Mouse (Mus musculus): Measurements from ENCODE around the gene Gm14124. TPM values are rescaled to one million over a fixed set of nuclear protein-coding genes. Genes with fewer than 3 reads are reported as not detected.
"Not testable (repeated sequence)": the region's sequence is repeated elsewhere in the genome, so short reads cannot be mapped to it uniquely, and the experiment has no call there.

Gm14124 gene
- polyA plus RNA-seq (2011; ENCODE audit: insufficient read depth, insufficient read length, low replicate concordance, missing spikeins): 0.67 TPM in 1 of 2 replicates, not detected in the other

- WGBS: 70% methylated on average over 4 of the region's 4 CpGs
- H3K4me1 ChIP-seq (ENCODE audit: control insufficient read depth, insufficient read depth, low read length); H3K27ac ChIP-seq (ENCODE audit: control insufficient read depth, insufficient read depth, low read depth, low read length, poor library complexity); H3K4me3 ChIP-seq (replicated peaks; ENCODE audit: control insufficient read depth, low read depth, low read length): not testable (repeated sequence)
Measured at GRCm38 (mm10) chr2:150257291-150257690, at the start of gene Gm14124. Gene Gm14124 (plus strand): TSS chr2:150257517.

DNA sequence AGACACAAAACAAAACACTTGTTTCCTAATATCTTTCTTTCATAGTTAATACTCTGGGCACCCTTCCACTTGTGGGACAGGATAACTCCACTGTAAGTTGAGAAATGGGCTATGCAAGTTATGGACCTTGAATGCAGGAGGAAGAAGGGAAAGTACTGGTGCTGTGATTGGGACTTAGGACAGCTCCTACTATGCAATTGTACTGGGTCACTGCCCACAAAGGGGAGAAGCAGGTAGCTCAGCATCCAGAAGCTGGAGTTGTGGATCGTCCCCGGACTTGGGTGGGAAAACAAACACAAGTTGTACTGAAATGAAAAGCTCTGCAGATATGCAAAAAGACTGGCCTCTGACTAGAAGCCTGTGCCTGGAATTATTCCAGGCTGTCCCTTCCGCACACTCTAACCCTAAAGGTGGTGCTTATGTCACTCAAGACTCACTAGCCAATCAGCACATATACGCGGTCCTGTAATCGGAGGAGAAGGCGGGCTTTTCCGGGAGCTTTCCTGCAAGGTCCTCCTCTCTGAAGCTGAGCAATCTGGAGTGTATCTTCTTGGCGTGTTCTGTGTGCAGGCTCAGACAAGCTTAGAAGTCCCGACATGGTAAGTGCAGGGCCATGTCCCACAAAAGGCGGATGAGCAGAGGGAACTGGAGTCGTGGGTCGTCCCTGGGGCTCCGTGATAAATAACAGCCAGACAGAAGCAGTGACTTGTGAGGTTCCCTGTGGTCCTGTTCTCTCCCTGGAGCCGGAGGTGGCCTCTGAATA, 39.5 kb upstream of the Gm14124 start, which contains the start of gene Zfp937:
Gene Zfp937, plus strand, starts transcription at position 474 of the 763 bp plus-strand sequence.
- H3K4me3 ChIP-seq (replicated peaks; ENCODE audit: control insufficient read depth, low read depth, low read length); H3K27ac ChIP-seq (ENCODE audit: control insufficient read depth, insufficient read depth, low read depth, low read length, poor library complexity); H3K4me1 ChIP-seq (ENCODE audit: control insufficient read depth, insufficient read depth, low read length): not testable (repeated sequence)
- WGBS: 4% methylated on average over 15 of the region's 15 CpGs

DNA sequence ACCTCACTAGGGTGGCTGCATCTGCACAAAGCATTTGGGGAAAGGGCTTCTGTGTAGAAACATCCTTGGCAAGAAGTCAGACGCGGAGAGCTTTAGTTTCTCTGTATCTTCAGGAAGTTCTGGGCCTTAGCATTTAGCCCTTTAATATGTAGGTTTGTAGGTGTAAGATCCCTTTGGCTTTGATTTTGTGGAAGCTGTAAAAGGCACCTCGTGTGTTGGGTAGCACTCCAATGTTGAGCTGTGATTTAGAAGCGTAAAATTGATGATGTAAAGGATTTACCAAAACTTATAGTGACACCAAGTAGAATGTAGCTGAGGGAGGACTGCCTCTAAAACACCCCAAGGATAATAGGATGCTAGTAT, 39.0 kb upstream of the Gm14124 start:
- not testable (repeated sequence) for H3K27ac ChIP-seq (ENCODE audit: control insufficient read depth, insufficient read depth, low read depth, low read length, poor library complexity); H3K4me1 ChIP-seq (ENCODE audit: control insufficient read depth, insufficient read depth, low read length); H3K4me3 ChIP-seq (replicated peaks; ENCODE audit: control insufficient read depth, low read depth, low read length)
- WGBS: 23% methylated on average over 4 of the region's 4 CpGs

GRCm38 (mm10) chr2:150223263-150223662, 34.1 kb upstream of the Gm14124 start:
- not testable (repeated sequence) for H3K4me3 ChIP-seq (replicated peaks; ENCODE audit: control insufficient read depth, low read depth, low read length); H3K27ac ChIP-seq (ENCODE audit: control insufficient read depth, insufficient read depth, low read depth, low read length, poor library complexity); H3K4me1 ChIP-seq (ENCODE audit: control insufficient read depth, insufficient read depth, low read length)

DNA sequence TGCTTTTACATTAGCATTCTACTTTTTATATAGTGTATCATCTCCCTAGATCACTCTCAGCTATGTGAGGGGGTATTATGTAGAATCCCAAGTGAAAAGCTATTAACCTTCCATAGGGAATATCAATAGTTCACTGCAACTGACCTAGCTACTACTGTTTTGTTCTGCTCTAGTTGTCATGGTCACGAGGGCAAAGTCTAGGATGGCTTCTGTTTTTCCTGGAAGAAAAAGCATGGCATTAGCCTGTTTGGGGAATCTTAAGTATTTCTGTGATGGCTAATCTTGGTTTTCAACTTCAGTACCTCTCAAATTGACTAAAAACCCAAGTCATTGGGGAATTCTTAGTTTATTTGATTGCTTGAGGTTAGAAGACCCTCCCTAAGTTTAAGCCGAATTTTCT, 14.1 kb upstream of the Gm14124 start:
- no peak overlapping the region for H3K27ac ChIP-seq (ENCODE audit: control insufficient read depth, insufficient read depth, low read depth, low read length, poor library complexity)
- H3K4me3 ChIP-seq (replicated peaks; ENCODE audit: control insufficient read depth, low read depth, low read length): no peak overlapping the region
- H3K4me1 ChIP-seq (ENCODE audit: control insufficient read depth, insufficient read depth, low read length): no peaks in the 10 kb centered on the region
- 78% methylated on average over 2 of the region's 2 CpGs for WGBS
- TF ChIP-seq CTCF (IDR thresholded peaks at IDR 0.05; ENCODE audit: control insufficient read depth, insufficient read depth, low read length) (no peak), POLR2A (IDR thresholded peaks at IDR 0.05; ENCODE audit: borderline replicate concordance, control insufficient read depth, low read depth, low read length) (no peak)

DNA sequence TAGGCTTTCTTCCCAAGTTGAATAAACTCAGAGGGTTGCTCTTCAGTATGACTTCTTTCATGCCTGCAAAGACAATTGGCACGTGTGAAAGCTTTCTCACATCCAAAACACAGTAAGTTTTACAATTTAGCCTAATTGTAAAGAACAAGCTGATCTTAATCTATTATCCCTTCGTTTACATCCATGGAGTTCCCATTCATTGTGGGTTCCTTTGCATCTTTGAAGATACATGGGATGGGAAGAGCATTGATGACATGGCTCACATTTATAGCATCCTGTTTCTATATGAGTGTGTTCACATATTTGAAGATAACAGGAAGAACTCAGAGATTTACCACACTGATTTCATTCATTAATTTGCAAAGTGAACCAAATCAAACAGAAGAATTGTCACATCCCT, 1.8 kb upstream of the Gm14124 start, which contains the start of gene Gm21994:
Gene Gm21994, minus strand, starts transcription at position 101 of the 400 bp plus-strand sequence.
- 51% methylated on average over 2 of the region's 2 CpGs for WGBS
- not testable (repeated sequence) for H3K4me1 ChIP-seq (ENCODE audit: control insufficient read depth, insufficient read depth, low read length)

DNA sequence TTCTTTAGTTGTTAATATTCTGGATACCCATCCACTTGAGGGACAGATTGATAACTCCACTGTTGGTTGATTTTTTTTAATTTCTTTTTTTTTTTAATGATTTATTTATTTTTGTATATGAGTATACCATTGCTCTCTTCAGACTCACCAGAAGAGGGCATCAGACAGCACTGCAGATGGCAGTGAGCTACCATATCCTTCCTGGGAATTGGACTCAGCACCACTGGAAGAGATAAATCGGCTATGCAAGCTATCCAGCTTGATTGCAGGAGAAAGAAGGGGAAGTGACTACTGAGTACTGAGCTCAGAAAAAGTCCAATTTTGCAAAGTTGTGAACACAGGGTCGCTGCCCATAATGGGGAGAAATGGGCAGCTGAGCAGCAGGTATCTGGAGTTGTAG, 456 bp upstream of the Gm14124 start:
- H3K4me3 ChIP-seq (replicated peaks; ENCODE audit: control insufficient read depth, low read depth, low read length); H3K27ac ChIP-seq (ENCODE audit: control insufficient read depth, insufficient read depth, low read depth, low read length, poor library complexity); H3K4me1 ChIP-seq (ENCODE audit: control insufficient read depth, insufficient read depth, low read length): not testable (repeated sequence)
- 64% methylated on average over 2 of the region's 2 CpGs for WGBS

More for the DNA sequence above, 1.8 kb upstream of the Gm14124 start, which contains the start of gene Gm21994:
- not testable (repeated sequence) for H3K4me3 ChIP-seq (replicated peaks; ENCODE audit: control insufficient read depth, low read depth, low read length); H3K27ac ChIP-seq (ENCODE audit: control insufficient read depth, insufficient read depth, low read depth, low read length, poor library complexity)

DNA sequence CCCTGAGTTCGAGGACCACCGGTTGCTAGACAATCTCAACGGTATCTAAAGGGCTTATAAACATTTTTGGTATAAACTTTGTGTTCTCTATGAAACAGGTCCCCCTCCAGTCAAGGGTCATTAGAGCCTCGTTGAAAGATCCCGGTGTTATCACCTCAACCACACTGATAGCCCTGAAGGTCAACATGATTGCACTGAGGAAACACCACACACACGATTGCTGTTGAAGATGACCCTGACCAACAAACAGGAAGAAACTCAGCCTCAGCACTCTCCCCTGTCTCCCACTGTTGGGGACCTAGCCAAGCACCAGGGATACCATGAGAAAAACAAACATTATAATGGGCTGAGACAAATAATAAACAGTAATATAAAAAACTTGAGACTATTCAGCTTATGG, 36.4 kb downstream of the Gm14124 start:
- 68% methylated on average over 6 of the region's 6 CpGs for WGBS

DNA sequence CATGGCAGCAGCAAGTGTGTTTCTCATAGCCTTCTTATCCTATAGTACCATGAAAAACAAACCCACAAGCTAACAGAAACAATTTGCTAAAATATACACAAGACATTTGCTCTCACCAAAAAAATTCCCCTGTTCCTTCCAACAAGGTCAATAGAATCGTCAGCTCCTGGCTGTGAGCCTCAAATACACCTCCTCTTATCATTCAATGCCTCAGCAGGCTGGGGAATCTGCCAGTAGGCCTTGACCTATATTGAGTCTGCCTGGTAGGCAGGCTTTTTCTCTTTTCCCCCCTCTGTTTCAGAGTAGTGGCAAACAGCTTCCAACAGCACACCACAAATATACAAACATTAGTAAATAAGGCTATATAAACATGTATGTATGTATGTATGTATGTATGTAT, 41.8 kb downstream of the Gm14124 start:
- WGBS: 47% methylated on average over 1 of the region's 1 CpGs
- TF ChIP-seq POLR2A (IDR thresholded peaks at IDR 0.05; ENCODE audit: borderline replicate concordance, control insufficient read depth, low read depth, low read length) (no peak), CTCF (IDR thresholded peaks at IDR 0.05; ENCODE audit: control insufficient read depth, insufficient read depth, low read length) (no peak)
- Histone ChIP-seq H3K4me3 (replicated peaks; ENCODE audit: control insufficient read depth, low read depth, low read length) (no peak overlapping the region), H3K27ac (ENCODE audit: control insufficient read depth, insufficient read depth, low read depth, low read length, poor library complexity) (no peak overlapping the region), H3K4me1 (ENCODE audit: control insufficient read depth, insufficient read depth, low read length) (no peaks in the 10 kb centered on the region)

More for the DNA sequence above, 36.4 kb downstream of the Gm14124 start:
- TF ChIP-seq POLR2A (IDR thresholded peaks at IDR 0.05; ENCODE audit: borderline replicate concordance, control insufficient read depth, low read depth, low read length) (no peak), CTCF (IDR thresholded peaks at IDR 0.05; ENCODE audit: control insufficient read depth, insufficient read depth, low read length) (no peak)
- Histone ChIP-seq H3K27ac (ENCODE audit: control insufficient read depth, insufficient read depth, low read depth, low read length, poor library complexity) (no peak overlapping the region), H3K4me3 (replicated peaks; ENCODE audit: control insufficient read depth, low read depth, low read length) (no peak overlapping the region), H3K4me1 (ENCODE audit: control insufficient read depth, insufficient read depth, low read length) (no peaks in the 10 kb centered on the region)

All from bone marrow, adult 2 months (tissue).